Mouse (Mus musculus): ENCODE measurements around the gene Dcst1.

Gene Dcst1

GRCm38 (mm10) chr3:89365153-89365485, at the start of gene Dcst1:
Gene Dcst1 (minus strand): TSS chr3:89365253.
- no peak for DNase-seq (ENCODE audit: low spot score)

- peak; percentile 100 for DNase-seq (ENCODE audit: low spot score)
Observed at GRCm38 (mm10) chr3:89411490-89412393, 46.7 kb upstream of the Dcst1 start, which contains the start of gene Flad1. Gene Flad1 (minus strand): TSS chr3:89411870.

- DNase-seq (ENCODE audit: low spot score): no peak
Observed at GRCm38 (mm10) chr3:89410864-89411263, 45.8 kb upstream of the Dcst1 start.

- DNase-seq (ENCODE audit: low spot score): no peak
Observed at GRCm38 (mm10) chr3:89409701-89410100, 44.6 kb upstream of the Dcst1 start.

- DNase-seq (ENCODE audit: low spot score): no peak
Observed at GRCm38 (mm10) chr3:89408448-89408847, 43.4 kb upstream of the Dcst1 start.

- no peak for DNase-seq (ENCODE audit: low spot score)
Observed at GRCm38 (mm10) chr3:89406887-89407286, 41.8 kb upstream of the Dcst1 start.

GRCm38 (mm10) chr3:89402693-89403092, 37.6 kb upstream of the Dcst1 start, which contains the start of gene Lenep:
Gene Lenep (minus strand): TSS chr3:89402793.
- no peak for DNase-seq (ENCODE audit: low spot score)

- no peak for DNase-seq (ENCODE audit: low spot score)
Observed at GRCm38 (mm10) chr3:89401329-89401728, 36.3 kb upstream of the Dcst1 start.

GRCm38 (mm10) chr3:89396654-89397005, 31.6 kb upstream of the Dcst1 start:
- DNase-seq (ENCODE audit: low spot score): no peak

- DNase-seq (ENCODE audit: low spot score): peak; percentile 67
Observed at GRCm38 (mm10) chr3:89395806-89396653, 31.0 kb upstream of the Dcst1 start.

- no peak for DNase-seq (ENCODE audit: low spot score)
Observed at GRCm38 (mm10) chr3:89395419-89395805, 30.4 kb upstream of the Dcst1 start.

GRCm38 (mm10) chr3:89394894-89395256, 29.8 kb upstream of the Dcst1 start:
- DNase-seq (ENCODE audit: low spot score): no peak

- no peak for DNase-seq (ENCODE audit: low spot score)
Observed at GRCm38 (mm10) chr3:89394006-89394893, 29.2 kb upstream of the Dcst1 start, which contains the start of gene Zbtb7b. Gene Zbtb7b (minus strand): TSS chr3:89394776.

GRCm38 (mm10) chr3:89393605-89394004, 28.6 kb upstream of the Dcst1 start:
- DNase-seq (ENCODE audit: low spot score): peak; percentile 97

- no peak for DNase-seq (ENCODE audit: low spot score)
Observed at GRCm38 (mm10) chr3:89392871-89393311, 27.8 kb upstream of the Dcst1 start.

GRCm38 (mm10) chr3:89391663-89392511, 26.8 kb upstream of the Dcst1 start:
- no peak for DNase-seq (ENCODE audit: low spot score)

GRCm38 (mm10) chr3:89390699-89391662, 25.9 kb upstream of the Dcst1 start:
- no peak for DNase-seq (ENCODE audit: low spot score)

- no peak for DNase-seq (ENCODE audit: low spot score)
Observed at GRCm38 (mm10) chr3:89390111-89390515, 25.1 kb upstream of the Dcst1 start.

GRCm38 (mm10) chr3:89388901-89389740, 24.1 kb upstream of the Dcst1 start:
- no peak for DNase-seq (ENCODE audit: low spot score)
